Mouse (Mus musculus) layer of hippocampus, postnatal 10 days (tissue): ENCODE data around the gene Trak1. TPM values are rescaled to one million over a fixed set of nuclear protein-coding genes. Genes with fewer than 3 reads are reported as not detected.
"Not testable (repeated sequence)": the region's sequence is repeated elsewhere in the genome, so short reads cannot be mapped to it uniquely, and the experiment has no call there.

Source experiments
- DNase-seq, 2 experiments: peaks; one replicate each; pipeline ENCODE4 v3.0.0; 2021; ENCODE audit warnings: low spot score in 2 of 2
- total RNA-seq, 2 experiments: library from RNA; stranded (reverse); gene quantifications; 2 replicates each; pipeline ENCODE4 v1.2.3; 2021

Gene Trak1
- total RNA-seq, 2 experiments from 2014 or later: 207 to 210 TPM

DNA sequence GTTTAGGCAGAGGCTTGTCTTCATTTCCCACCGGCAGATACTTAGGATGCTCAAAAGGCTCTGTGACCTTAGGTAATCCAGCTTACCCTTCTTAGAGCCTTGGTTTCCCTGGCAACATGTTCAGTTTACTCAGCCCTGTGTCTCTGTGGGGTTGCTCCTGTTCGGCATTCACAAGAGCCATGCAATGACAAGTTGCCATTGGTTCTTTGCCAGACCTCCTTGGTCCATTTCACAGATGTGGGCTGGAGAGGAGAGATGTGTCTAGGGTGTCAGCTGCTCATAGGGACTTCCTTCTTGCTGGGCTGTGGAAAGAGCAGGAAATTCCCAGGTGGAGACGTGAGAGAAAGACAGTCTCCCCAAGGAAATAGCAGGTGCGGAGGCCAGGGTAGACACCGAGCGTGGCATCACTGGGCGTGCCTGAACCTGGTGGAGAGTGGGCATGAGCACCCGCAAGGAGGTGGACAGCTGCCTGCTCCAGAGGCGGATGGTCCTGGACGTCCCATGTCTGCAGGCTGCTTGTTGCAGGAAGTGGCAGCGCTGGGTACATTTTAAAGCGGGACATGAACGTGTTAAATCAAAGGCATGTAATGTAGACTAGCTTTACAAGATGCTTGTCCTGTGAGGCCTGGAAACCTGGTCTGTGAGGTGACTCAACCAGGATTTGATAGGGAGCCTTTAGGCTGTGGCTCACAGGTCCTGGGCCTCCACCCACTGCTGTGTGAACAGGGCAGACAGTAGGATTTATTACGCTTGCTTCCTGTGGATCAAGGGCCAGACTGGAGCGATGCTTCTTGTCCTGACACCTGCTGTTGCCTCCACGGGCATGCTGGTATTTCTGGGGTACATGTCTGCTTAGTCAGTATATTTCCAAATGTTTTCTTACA, 127.2 kb downstream of the Trak1 start:
- DNase-seq: no peak

GRCm38 (mm10) chr9:121426451-121426850, 129.1 kb downstream of the Trak1 start:
- DNase-seq: no peak

DNA sequence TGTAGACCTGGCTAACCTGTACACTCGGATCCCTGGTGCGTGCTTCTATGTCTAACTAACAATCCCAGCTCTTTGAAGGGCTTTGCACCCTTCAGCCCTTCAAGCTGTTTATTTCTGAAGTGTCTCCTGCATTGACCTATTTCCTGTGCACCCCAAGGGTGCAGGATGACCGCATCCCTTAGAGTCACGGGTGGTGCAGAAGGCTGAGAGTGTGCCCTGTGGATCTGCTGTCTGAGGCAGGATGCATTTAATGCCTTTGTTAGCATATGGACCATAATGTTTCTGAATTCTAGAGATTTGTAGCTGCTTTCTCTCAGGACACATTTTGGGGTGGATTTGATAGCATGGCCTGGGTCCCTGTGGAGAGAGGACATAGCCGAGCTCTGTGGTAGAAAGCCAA, 129.6 kb downstream of the Trak1 start:
- no peak for DNase-seq

DNA sequence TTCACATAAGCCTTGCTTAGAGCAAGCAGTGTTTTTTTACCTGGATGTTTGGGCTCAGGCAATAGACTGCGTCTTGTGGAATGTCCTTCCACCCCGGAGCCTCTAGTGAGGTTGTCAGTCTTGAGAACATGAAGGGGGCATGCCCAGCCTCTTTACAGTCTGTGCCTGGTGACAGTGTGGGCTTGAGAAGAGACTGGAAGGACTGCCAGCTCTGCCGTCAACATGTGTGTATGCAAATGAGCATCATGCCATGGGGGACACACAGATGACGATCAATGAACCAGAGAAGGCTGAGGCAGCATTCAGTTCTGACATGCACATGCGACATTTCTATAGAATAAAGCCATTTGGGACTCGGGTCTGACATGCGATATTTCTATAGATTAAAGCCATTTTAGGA, 132.3 kb downstream of the Trak1 start:
- DNase-seq: no peak

DNA sequence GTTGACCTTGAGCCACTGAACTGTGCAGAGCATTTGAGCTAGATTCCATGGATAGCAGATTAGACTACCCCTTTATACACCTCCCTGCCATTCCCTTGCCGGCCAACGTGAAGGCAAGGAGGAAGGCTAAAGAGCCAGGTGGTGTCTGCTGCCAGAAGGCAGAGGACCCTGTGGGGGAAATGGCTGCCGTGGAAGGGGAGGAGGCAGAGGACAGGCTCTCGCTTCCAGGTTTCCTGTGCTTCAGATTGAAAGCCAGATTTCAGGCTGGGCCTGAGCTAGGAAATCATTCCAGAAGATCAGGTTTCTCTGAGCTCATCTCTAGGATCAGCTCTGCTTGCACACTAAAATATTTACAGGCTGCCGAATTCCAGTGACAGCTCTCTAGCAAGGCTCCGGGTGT, 133.1 kb downstream of the Trak1 start:
- DNase-seq: no peak

DNA sequence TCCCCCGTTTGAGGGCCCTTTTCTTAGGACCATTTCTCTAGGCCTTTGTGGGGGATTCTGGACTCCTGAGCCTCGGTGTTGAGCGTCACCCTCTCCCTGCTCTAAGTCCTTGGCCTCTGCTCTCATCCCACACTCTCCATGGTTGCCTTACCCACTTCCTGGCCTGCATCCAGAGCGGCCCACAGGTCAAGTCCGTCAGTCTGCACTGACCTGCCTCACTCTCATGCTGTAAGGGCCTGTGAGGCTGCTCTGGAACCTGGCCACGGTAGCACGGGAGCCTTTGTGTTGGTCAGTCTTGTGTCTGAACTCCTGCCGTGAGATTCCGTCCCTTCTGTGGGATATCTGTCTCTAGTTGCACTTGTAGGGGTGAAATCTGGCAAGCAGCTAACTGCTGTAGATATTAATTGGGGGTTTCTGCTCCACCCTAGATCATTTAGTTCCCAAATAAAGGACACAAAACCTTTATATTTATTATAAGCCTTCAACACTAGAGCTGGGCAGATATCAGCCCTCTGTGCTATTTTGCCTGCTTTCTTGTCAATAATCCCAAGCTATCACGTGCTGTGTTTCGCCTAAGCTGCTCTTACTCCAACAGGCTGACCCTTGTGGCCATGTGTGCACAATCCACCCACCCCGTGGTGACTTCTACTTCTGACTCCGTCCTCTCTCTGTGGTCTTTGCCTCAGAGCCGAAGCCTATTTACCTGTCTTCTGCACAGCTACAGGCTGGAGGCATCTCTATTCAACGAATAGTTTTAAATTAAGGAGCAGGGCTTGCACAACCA, 136.6 kb downstream of the Trak1 start:
- DNase-seq: no peak

GRCm38 (mm10) chr9:121435332-121435956, 138.1 kb downstream of the Trak1 start:
- DNase-seq: no peak

DNA sequence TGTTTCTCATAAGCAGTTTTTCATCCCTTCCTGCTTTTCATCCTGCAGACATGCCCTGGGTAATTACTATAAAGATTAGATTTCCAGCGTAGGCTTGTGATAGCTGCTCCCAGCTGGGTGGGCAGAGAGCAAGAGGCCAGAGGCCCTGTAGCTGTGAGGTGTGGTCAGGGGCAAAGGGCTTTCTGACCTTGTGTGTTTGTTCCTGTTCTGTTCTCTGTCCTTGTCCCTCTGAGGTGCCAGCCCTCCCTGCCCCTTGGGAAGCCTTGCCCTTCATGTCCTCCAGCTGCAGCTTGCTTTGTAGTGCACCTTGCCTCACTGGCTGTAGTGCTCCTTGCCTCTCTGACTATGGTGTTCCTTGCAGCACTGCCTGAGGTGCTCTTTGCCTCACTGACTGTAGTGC, 139.2 kb downstream of the Trak1 start:
- DNase-seq: no peak

GRCm38 (mm10) chr9:121442145-121442544, 144.8 kb downstream of the Trak1 start:
- DNase-seq: no peak

GRCm38 (mm10) chr9:121443696-121444366, 146.5 kb downstream of the Trak1 start:
- peak in 1 of 2 experiments; percentile 34 for DNase-seq

GRCm38 (mm10) chr9:121444367-121444707, 147.0 kb downstream of the Trak1 start:
- no peak for DNase-seq

DNA sequence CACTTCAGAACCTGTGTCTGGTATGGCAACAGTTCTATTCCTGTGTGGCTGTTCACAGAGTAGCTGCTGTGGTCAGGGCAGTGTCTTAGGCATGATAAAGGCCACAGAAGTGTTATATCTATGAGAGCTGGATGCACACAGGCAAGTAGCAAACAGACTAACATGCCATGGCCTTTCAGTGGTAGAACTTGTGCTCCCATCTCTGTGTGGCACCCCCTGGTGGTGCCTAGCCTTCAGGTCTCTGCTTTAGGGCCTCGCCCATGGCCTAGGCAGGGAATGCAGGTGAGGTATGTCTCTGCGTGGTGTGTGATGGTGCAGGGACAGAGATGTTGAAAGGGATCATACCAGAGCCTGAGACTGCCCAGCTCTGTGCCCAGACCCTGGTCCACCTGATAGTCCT, 148.1 kb downstream of the Trak1 start:
- DNase-seq: peak in 1 of 2 experiments; percentile 42

- peak; percentile 31 to 47 for DNase-seq
These were observed 149.1 kb downstream of the Trak1 start for GRCm38 (mm10) chr9:121446431-121446831.

DNA sequence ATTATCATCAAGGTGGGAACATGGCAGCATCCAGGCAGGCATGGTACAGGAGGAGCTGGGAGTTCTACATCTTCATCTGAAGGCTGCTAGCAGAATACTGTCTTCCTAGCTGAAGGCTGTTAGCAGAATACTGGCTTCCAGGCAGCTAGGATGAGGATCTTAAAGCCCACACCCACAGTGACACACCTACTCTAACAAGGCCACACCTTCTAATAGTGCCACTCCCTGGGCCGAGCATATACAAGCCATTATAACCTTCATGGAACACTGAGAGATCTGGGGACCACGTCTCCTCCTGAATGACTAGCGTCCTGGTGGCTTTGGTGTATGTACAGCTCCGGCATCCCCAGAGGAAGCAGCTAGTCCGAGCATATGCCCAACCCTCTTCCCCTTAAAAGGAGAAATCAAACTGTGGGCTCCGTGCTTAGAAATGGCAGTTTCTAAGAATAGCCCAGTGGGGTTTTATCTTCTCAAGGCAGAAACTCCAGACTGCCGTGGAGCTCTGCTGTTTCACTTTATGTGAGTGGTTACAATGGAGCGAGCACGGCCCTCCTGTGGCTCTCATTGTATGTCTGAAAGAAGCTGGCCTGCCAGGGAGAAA, 155.1 kb downstream of the Trak1 start:
- not testable (repeated sequence) for DNase-seq

DNA sequence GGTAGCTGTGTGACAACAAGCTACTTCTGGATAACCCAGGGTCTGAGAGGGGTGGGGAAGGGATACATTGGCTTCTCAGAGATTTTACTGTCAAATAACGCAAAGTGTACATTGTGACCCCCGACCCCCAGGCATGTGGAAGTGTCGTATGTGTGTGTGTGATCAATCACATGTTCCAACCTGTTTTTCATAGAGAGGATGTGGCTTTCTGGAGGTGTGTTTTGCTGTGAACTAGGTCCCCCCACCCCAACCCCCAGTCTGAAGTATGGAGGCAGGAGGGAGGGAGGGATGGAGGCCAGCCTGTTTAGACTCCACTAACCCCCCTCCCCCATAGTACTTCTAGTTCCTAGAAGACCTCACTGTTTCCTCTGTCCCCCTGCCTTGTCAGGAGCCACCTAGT, 157.6 kb downstream of the Trak1 start:
- DNase-seq: no peak

GRCm38 (mm10) chr9:121456739-121457515, 159.6 kb downstream of the Trak1 start:
- DNase-seq: no peak

DNA sequence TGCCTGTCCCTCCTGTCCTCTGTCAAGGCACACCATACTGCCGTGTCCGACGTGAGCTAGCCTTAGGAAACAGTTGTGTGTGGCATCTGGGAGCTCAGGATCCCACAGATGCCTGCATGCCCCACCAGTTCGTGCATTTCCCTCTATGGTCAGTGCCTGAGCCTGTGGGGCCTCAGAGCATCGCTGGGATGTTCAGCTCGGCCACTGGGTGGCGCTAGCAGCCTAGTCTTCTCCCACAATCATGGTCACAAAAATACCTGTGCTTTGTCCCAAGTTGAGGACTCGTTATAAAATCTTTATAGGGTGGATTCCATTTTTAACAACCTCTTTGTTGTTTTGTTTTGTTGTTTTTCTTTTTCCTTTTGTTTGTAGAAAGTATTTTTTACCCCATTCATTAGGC, 161.2 kb downstream of the Trak1 start:
- peak; percentile 53 to 63 for DNase-seq

DNA sequence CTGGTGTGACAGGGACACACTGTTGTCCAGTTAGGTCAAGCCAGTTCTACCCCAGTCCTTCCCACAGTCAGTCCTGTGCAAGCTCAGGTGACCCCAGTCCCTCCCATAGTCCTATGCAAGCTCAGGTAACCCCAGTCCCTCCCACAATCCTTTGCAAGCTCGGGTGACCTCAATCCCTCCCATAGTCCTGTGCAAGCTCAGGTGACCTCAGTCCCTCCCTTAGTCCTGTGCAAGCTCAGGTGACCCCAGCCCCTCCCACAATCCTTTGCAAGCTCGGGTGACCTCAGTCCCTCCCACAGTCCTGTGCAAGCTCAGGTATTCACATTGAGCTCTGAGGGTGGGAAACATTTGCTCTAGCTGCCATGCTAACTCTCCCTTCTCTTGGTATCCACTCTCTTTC, 162.6 kb downstream of the Trak1 start:
- no peak for DNase-seq

- DNase-seq: no peak
These were observed 163.2 kb downstream of the Trak1 start for GRCm38 (mm10) chr9:121460527-121460926.

- no peak for DNase-seq
These were observed 170.2 kb downstream of the Trak1 start for GRCm38 (mm10) chr9:121467460-121467859.
